Mouse (Mus musculus) kidney, embryonic 15.5 days (tissue): Measurements from ENCODE around the gene Trmt61a. TPM values are rescaled to one million over a fixed set of nuclear protein-coding genes. Genes with fewer than 3 reads are reported as not detected.
"Not testable (repeated sequence)": the region's sequence is repeated elsewhere in the genome, so short reads cannot be mapped to it uniquely, and the experiment has no call there.

Experiments
- ATAC-seq: fragments of 200-750 bp; cut with Nextera tagmentation; replicated peaks from 2 replicates; pipeline ENCODE4 v1.8.0; 2017; ENCODE audit warnings: moderate TSS enrichment; ENCODE audit not compliant: low FRiP score
- H3K27ac ChIP-seq: fragments of 300-500 bp; sonication (generic); 2 replicates; pipeline ENCODE4 v1.5.1; 2015; ENCODE audit warnings: mild to moderate bottlenecking, inconsistent platforms
- H3K27me3 ChIP-seq: fragments of 300-500 bp; sonication (generic); 2 replicates; pipeline ENCODE4 v1.6.1; 2015; ENCODE audit warnings: inconsistent platforms
- H3K36me3 ChIP-seq: fragments of 300-500 bp; sonication (generic); 2 replicates; pipeline ENCODE4 v1.6.1; 2015; ENCODE audit warnings: inconsistent platforms
- H3K4me1 ChIP-seq: fragments of 300-500 bp; sonication (generic); 2 replicates; pipeline ENCODE4 v1.6.1; 2015; ENCODE audit warnings: inconsistent platforms
- H3K4me2 ChIP-seq: fragments of 300-500 bp; sonication (generic); 2 replicates; pipeline ENCODE4 v1.6.1; 2015; ENCODE audit warnings: moderate library complexity, mild to moderate bottlenecking, inconsistent platforms
- H3K4me3 ChIP-seq: fragments of 300-500 bp; sonication (generic); replicated peaks from 2 replicates; pipeline ENCODE4 v1.5.1; 2015; ENCODE audit warnings: mild to moderate bottlenecking, inconsistent platforms
- H3K9ac ChIP-seq: fragments of 300-500 bp; sonication (generic); 2 replicates; pipeline ENCODE4 v1.6.1; 2015; ENCODE audit warnings: mild to moderate bottlenecking, inconsistent platforms
- H3K9me3 ChIP-seq: fragments of 300-500 bp; sonication (generic); replicated peaks from 2 replicates; pipeline ENCODE4 v1.6.1; 2016; ENCODE audit warnings: inconsistent platforms
- WGBS: fragments of 180-500 bp; shearing (Covaris S2); methylation state at CpG from one replicate; pipeline ENCODE4 v1.1.7; 2015; ENCODE audit warnings: mixed read lengths; 5-methylcytosine and 5-hydroxymethylcytosine counted together
- polyA plus RNA-seq: library from polyadenylated mRNA; unstranded; fragments of >200 nt; fragmentation: Nextera tagmentation; extraction: Ambion mirVana; gene quantifications from 2 replicates; pipeline ENCODE4 v1.2.1, GENCODE M21; 2015

Gene Trmt61a
- polyA plus RNA-seq, 1 experiment from 2014 or later, result 12.8 TPM

- no peak overlapping the region for H3K9ac ChIP-seq
- H3K27ac ChIP-seq, result peak overlapping the region; percentile 28
- peaks cover 29% of the 10 kb centered on the region for H3K36me3 ChIP-seq
- H3K27me3 ChIP-seq, result no peaks in the 10 kb centered on the region
- no peak overlapping the region for H3K4me3 ChIP-seq
- 32% methylated on average over 9 of the region's 9 CpGs for WGBS
- no peaks in the 10 kb centered on the region for H3K9me3 ChIP-seq
- H3K4me1 ChIP-seq, result peaks cover 20% of the 10 kb centered on the region
- no peak overlapping the region for H3K4me2 ChIP-seq
- peak; percentile 44 for ATAC-seq
Measured at GRCm38 (mm10) chr12:111704609-111705008, 26.7 kb downstream of the Trmt61a start.

DNA sequence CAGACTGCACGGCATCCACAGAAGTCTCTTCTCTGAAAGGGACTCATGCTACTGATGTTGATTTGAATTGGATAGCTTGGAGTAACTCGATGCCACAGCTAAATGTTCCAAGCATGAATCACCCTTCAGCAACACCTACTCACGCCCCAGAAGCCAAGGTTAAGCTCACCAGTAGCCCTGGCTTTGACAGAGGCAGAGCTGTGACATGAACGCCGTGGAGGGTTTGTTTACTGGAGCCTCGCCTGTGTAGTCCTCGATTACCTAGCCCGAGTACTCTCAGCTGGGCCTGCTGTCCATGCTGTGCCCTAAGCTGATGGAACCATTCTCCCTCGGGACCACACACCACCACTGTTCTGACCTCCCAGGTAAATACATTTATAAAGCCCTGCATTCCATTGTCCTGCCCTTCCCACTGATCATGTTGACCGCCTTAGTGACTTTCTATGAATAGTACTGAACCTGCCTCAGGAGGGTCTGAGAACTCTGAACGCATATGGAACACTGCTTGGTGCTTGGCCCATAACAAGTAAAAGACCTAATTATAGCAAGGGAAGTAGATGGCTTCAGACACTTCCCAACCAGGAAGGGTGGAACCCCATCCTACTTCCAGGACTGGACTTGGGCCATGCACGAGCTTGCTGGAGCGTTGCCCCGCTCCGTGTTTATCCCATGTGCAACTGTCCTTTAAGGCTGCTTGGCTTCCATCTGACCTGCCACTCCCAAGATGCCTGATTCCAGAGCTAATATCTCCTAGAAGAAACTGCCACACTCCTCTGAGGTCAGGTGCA lies 27.5 kb downstream of the Trmt61a start:
- H3K9me3 ChIP-seq, result no peaks in the 10 kb centered on the region
- no peaks in the 10 kb centered on the region for H3K27me3 ChIP-seq
- peaks cover 37% of the 10 kb centered on the region for H3K36me3 ChIP-seq
- peaks cover 20% of the 10 kb centered on the region for H3K4me1 ChIP-seq
- peak overlapping the region; percentile 28 for H3K27ac ChIP-seq
- H3K4me2 ChIP-seq, result no peak overlapping the region
- H3K9ac ChIP-seq, result no peak overlapping the region
- peak; percentile 41; the same call in 1 of the 2 replicates for ATAC-seq
- H3K4me3 ChIP-seq, result no peak overlapping the region
- WGBS, result 45% methylated on average over 15 of the region's 15 CpGs

- peaks cover 46% of the 10 kb centered on the region for H3K36me3 ChIP-seq
- whole genome bisulfite sequencing, result 77% methylated on average over 4 of the region's 4 CpGs
- no peak overlapping the region for H3K9ac ChIP-seq
- ATAC-seq, result no peak
- no peaks in the 10 kb centered on the region for H3K9me3 ChIP-seq
- no peak overlapping the region for H3K4me3 ChIP-seq
- H3K27ac ChIP-seq, result 0 out of 2 replicates have a peak overlapping the region, but pooled peaks have one; percentile 8
- H3K4me2 ChIP-seq, result no peak overlapping the region
- no peaks in the 10 kb centered on the region for H3K27me3 ChIP-seq
- H3K4me1 ChIP-seq, result peaks cover 29% of the 10 kb centered on the region
Measured at GRCm38 (mm10) chr12:111708181-111708580, 30.3 kb downstream of the Trmt61a start.

GRCm38 (mm10) chr12:111710091-111710490 lies 32.2 kb downstream of the Trmt61a start:
- Histone ChIP-seq H3K4me3 (no peak overlapping the region), H3K9me3 (no peaks in the 10 kb centered on the region), H3K4me1 (peaks cover 37% of the 10 kb centered on the region), H3K36me3 (peaks cover 46% of the 10 kb centered on the region), H3K9ac (no peak overlapping the region), H3K27me3 (no peaks in the 10 kb centered on the region), H3K4me2 (no peak overlapping the region), H3K27ac (no peak overlapping the region)
- WGBS, result 91% methylated on average over 10 of the region's 10 CpGs
- ATAC-seq, result no peak

- under 1% methylated on average over 33 of the region's 33 CpGs for WGBS
- peaks cover 25% of the 10 kb centered on the region for H3K4me1 ChIP-seq
- H3K27ac ChIP-seq, result peak overlapping the region; percentile 84
- ATAC-seq, result peak; percentile 60; the same call in 1 of the 2 replicates
- H3K9ac ChIP-seq, result peak overlapping the region; percentile 98
- peak overlapping the region; percentile 99 for H3K4me3 ChIP-seq
- H3K27me3 ChIP-seq, result no peaks in the 10 kb centered on the region
- peaks cover 48% of the 10 kb centered on the region for H3K36me3 ChIP-seq
- H3K9me3 ChIP-seq, result no peaks in the 10 kb centered on the region
- H3K4me2 ChIP-seq, result peak overlapping the region; percentile 73
Measured at GRCm38 (mm10) chr12:111712476-111712875, 34.6 kb downstream of the Trmt61a start.

DNA sequence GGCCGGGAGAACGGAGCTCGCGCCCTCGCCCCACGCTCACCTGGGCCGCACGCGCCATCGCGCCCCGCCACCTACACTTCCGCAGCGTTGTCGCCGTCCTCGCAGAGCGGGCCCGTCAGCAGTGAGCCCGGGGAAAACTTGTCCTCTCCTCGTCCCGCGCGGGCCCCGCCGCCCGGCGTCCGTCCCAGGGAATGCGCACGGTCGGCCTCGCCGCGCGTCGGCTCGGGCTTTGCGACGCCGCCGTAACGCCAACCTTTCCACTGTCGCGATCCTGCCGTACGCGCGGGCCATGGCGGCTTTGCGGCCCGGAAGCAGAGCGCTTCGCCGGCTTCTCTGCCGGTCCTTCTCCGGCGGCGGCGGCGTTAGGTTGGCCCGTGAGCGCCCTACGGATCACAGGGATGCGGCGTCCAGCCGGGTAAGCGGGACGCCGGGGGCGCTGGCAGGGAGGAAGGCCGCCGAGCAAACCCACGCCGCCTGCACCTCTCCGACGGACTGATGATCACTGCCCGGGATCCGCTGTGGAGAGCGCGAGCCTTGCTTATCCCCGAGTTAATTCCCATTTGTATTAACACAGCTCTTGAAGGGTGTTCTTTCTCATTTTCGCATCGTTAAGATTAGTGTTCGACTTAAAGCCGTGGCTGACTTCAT lies 35.2 kb downstream of the Trmt61a start, which contains the start of the genes Bag5 and Apopt1:
Bag5 (minus strand) TSS at position 254 of the 648 bp plus-strand sequence.
Apopt1 (plus strand) TSS at position 258 of the 648 bp plus-strand sequence.
- WGBS, result under 1% methylated on average over 79 of the region's 86 CpGs
- ATAC-seq, result peak; percentile 95
- Histone ChIP-seq H3K4me1 (peaks cover 30% of the 10 kb centered on the region), H3K4me3 (peak within 1 kb of the TSS; percentile 99), H3K27me3 (no peaks in the 10 kb centered on the region), H3K9ac (peak within 1 kb of the TSS; percentile 98), H3K36me3 (peaks cover 42% of the 10 kb centered on the region), H3K27ac (peak within 1 kb of the TSS; percentile 84), H3K4me2 (peak within 1 kb of the TSS; percentile 73), H3K9me3 (no peaks in the 10 kb centered on the region)

DNA sequence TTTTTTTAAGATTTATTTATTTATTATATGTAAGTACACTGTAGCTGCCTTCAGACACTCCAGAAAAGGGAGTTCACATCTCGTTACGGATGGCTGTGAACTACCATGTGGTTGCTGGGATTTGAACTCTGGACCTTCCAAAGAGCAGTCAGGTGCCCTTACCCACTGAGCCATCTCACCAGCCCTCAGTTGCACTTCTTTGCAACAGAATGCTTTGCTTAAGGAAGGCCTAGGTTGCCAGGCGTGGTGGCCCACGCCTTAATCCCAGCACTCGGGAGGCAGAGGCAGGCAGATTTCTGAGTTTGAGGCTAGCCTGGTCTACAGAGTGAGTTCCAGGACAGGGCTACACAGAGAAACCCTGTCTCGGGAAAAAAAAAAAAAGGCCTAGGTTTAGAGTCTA lies 36.0 kb downstream of the Trmt61a start:
- WGBS, result 75% methylated on average over 6 of the region's 6 CpGs
- not testable (repeated sequence) for H3K9ac ChIP-seq, H3K27me3 ChIP-seq, H3K9me3 ChIP-seq, H3K27ac ChIP-seq, ATAC-seq
- peaks cover 37% of the 10 kb centered on the region for H3K4me1 ChIP-seq
- peak overlapping the region; percentile 99 for H3K4me3 ChIP-seq
- H3K36me3 ChIP-seq, result peaks cover 35% of the 10 kb centered on the region
- peak overlapping the region; percentile 73 for H3K4me2 ChIP-seq

DNA sequence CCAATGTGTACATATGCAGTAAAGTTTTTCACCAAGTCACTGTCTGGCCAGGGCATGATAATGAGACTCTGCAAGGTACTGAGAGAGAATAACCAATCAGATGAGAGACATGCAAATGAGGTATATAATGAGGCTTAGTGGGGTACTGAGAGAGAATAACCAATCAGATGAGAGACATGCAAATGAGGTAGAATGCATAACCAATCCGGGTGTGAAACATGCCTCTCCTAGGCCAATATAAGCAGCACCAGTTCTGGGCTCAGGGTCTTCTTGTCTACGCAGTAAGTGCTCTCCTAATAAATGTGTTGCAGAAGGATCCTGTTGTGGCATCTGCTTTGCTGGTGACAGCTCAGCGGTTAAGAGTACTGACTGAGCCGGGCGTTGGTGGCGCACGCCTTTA lies 38.6 kb downstream of the Trmt61a start:
- no peak for ATAC-seq
- Histone ChIP-seq H3K4me3 (no peak overlapping the region), H3K27ac (no peak overlapping the region), H3K9me3 (no peaks in the 10 kb centered on the region), H3K4me1 (peaks cover 43% of the 10 kb centered on the region), H3K36me3 (peaks cover 10% of the 10 kb centered on the region), H3K4me2 (no peak overlapping the region), H3K9ac (no peak overlapping the region), H3K27me3 (no peaks in the 10 kb centered on the region)
- 97% methylated on average over 7 of the region's 7 CpGs for WGBS

- H3K27ac ChIP-seq, result peak overlapping the region; percentile 87
- ATAC-seq, result peak; percentile 83
- 30% methylated on average over 8 of the region's 8 CpGs for WGBS
Measured at GRCm38 (mm10) chr12:111718656-111719055, 40.8 kb downstream of the Trmt61a start.

DNA sequence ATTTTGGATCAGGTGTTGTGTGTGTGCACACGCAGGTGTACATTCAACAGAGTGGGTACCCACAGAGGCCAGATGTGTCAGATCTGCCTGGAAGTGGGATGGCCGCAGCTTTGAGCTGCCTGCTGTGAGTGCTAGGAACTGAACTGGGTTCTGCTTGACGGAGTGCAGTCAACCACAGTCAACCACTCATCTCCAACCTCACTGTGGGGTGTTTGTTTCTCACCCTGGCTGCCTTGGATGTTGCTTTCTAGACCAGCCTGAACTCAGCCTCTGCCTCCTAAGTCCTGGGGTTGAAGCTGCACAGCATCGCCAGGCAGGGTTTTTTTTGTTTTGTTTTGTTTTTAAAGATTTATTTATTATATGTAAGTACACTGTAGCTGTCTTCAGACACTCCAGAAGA lies 42.3 kb downstream of the Trmt61a start:
- WGBS, result 83% methylated on average over 4 of the region's 4 CpGs

More at GRCm38 (mm10) chr12:111718656-111719055, 40.8 kb downstream of the Trmt61a start:
- Histone ChIP-seq H3K4me3 (0 out of 2 replicates have a peak overlapping the region, but pooled peaks have one; percentile 3), H3K4me2 (peak overlapping the region; percentile 33), H3K9me3 (no peaks in the 10 kb centered on the region), H3K36me3 (peaks cover 14% of the 10 kb centered on the region), H3K4me1 (peaks cover 36% of the 10 kb centered on the region), H3K9ac (no peak overlapping the region), H3K27me3 (no peaks in the 10 kb centered on the region)

DNA sequence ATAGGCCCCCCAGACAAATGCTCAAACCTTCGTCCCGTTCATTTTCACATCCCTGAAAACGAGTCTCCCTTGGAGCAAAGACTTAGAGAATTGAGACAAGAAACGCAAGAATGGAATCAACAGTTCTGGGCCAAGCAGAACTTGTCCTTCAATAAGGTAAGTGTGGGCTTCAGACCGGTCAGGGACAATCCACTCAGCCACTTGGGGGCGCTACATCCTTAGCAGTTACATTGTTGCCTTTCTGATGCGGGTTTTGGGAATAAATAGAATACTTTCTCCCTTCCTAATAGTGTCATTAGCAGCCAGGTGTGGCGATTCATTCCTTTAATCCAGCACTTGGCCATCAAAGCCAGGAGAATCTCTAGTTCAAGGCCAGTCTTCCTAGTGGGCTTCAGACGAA lies 44.7 kb downstream of the Trmt61a start:
- 74% methylated on average over 9 of the region's 9 CpGs for WGBS
- Histone ChIP-seq H3K36me3 (peaks cover 24% of the 10 kb centered on the region; the same call in 1 of the 2 replicates), H3K27ac (no peak overlapping the region), H3K4me1 (peaks cover 32% of the 10 kb centered on the region), H3K9me3 (no peaks in the 10 kb centered on the region), H3K4me2 (no peak overlapping the region), H3K4me3 (no peak overlapping the region), H3K27me3 (no peaks in the 10 kb centered on the region), H3K9ac (no peak overlapping the region)
- no peak for ATAC-seq

More for the DNA sequence above, 42.3 kb downstream of the Trmt61a start:
- no peaks in the 10 kb centered on the region for H3K27me3 ChIP-seq
- no peak overlapping the region for H3K4me2 ChIP-seq
- no peaks in the 10 kb centered on the region for H3K9me3 ChIP-seq
- no peak for ATAC-seq
- H3K4me1 ChIP-seq, result peaks cover 25% of the 10 kb centered on the region
- H3K9ac ChIP-seq, result no peak overlapping the region
- no peak overlapping the region for H3K4me3 ChIP-seq
- no peak overlapping the region for H3K27ac ChIP-seq
- peaks cover 26% of the 10 kb centered on the region for H3K36me3 ChIP-seq
